Mouse (Mus musculus): Measurements from ENCODE around the gene Gm4141. TPM values are rescaled to one million over a fixed set of nuclear protein-coding genes. Genes with fewer than 3 reads are reported as not detected.

Gene Gm4141
- not detected for polyA plus RNA-seq (2015; fragmentation: Illumina TruSeq; extraction: RNeasy Lipid Tissue Mini Kit (QIAGEN cat#74804); ENCODE audit: insufficient read depth, low replicate concordance)

DNA sequence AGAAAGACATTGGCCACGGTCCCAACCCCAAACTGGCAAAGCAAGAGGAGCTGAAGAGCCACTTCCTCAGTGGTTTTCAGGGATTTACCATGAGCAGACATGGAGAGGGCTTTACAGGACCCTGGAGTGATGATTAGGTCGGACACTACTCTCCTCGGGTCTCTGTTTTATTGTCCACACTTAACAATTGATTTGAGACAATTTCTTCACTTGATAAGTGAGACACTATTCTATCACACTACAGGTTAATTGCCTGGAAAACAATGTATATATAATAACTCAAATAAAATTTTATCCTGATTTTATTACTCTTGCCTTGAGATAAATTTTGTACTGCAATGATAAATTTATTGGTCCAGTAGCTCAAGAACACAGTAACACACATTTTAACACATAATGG is at the start of gene Gm4141:
TSS of gene Gm4141 (minus strand) at position 101 of the 400 bp plus-strand sequence.

DNA sequence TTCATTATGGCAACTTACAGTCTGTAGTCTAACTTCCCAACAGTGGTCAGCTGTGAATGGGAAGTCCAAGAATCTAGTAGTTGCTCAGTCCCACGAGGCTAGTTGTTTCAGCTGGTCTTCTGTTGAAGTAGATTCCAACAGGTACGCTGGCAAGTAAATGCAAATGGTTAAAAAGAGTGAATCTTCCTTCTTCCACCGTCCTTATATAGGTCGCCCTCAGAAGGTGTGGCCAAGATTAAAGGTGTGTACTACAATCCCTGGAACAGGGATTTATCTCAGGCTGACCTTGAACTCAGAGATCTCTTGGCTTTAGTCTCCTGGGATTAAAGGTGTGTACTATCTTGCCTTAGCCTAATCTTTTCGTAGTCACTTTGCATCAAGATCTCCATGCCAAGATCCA is 22.9 kb upstream of the Gm4141 start, which contains the start of gene Gm4513:
TSS of gene Gm4513 (minus strand) at position 101 of the 400 bp plus-strand sequence.

DNA sequence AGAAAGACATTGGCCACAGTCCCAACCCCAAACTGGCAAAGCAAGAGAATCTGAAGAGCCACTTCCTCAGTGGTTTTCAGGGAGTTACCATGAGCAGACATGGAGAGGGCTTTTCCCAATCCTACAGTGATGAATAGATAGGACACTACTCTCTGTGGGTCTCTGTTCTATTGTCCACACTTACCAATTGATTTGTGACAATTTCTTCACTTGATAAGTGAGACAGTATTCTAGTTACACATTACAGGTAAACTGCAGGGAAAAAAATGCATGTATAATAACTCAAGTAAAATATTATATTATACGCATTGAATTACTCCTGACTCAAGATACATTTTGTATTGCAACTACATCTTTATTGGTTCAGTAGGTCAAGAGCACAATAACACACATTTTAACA is 30.4 kb downstream of the Gm4141 start, which contains the start of gene Gm5726:
TSS of gene Gm5726 (minus strand) at position 101 of the 400 bp plus-strand sequence.

DNA sequence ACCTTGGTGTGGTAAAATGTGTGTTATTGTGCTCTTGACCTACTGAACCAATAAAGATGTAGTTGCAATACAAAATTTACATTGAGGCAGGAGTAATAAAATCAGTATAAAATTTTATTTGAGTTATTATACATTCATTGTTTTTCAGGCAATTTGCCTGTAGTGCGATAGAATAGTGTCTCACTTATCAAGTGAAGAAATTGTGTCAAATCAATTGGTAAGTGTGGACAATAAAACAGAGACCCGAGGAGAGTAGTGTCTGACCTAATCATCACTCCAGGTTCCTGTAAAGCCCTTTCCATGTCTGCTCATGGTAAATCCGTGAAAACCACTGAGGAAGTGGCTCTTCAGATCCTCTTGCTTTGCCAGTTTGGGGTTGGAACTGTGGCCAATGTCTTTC is 42.5 kb downstream of the Gm4141 start, which contains the start of gene Vmn1r104:
TSS of gene Vmn1r104 (plus strand) at position 301 of the 400 bp plus-strand sequence.

Other genes with a start within 250 kb of the Gm4141 start
- not detected for gene Gm4133, start 242.2 kb downstream of the Gm4141 start, polyA plus RNA-seq (2015; fragmentation: Illumina TruSeq; extraction: RNeasy Lipid Tissue Mini Kit (QIAGEN cat#74804); ENCODE audit: insufficient read depth, low replicate concordance)
- not detected for gene Gm5728, start 200.8 kb downstream of the Gm4141 start, polyA plus RNA-seq (2015; fragmentation: Illumina TruSeq; extraction: RNeasy Lipid Tissue Mini Kit (QIAGEN cat#74804); ENCODE audit: insufficient read depth, low replicate concordance)
- gene Vmn1r100, start 158.3 kb downstream of the Gm4141 start, polyA plus RNA-seq (2015; fragmentation: Illumina TruSeq; extraction: RNeasy Lipid Tissue Mini Kit (QIAGEN cat#74804); ENCODE audit: insufficient read depth, low replicate concordance) = not detected
- gene Vmn1r101, start 133.6 kb downstream of the Gm4141 start, polyA plus RNA-seq (2015; fragmentation: Illumina TruSeq; extraction: RNeasy Lipid Tissue Mini Kit (QIAGEN cat#74804); ENCODE audit: insufficient read depth, low replicate concordance) = not detected
- gene Gm10670, start 101.3 kb downstream of the Gm4141 start, polyA plus RNA-seq (2015; fragmentation: Illumina TruSeq; extraction: RNeasy Lipid Tissue Mini Kit (QIAGEN cat#74804); ENCODE audit: insufficient read depth, low replicate concordance) = not detected
- gene Vmn1r103, start 65.7 kb downstream of the Gm4141 start, polyA plus RNA-seq (2015; fragmentation: Illumina TruSeq; extraction: RNeasy Lipid Tissue Mini Kit (QIAGEN cat#74804); ENCODE audit: insufficient read depth, low replicate concordance) = not detected
- not detected for gene Vmn1r104, start 42.4 kb downstream of the Gm4141 start, polyA plus RNA-seq (2015; fragmentation: Illumina TruSeq; extraction: RNeasy Lipid Tissue Mini Kit (QIAGEN cat#74804); ENCODE audit: insufficient read depth, low replicate concordance)
- not detected for gene Gm5726, start 30.5 kb downstream of the Gm4141 start, polyA plus RNA-seq (2015; fragmentation: Illumina TruSeq; extraction: RNeasy Lipid Tissue Mini Kit (QIAGEN cat#74804); ENCODE audit: insufficient read depth, low replicate concordance)
- not detected for gene Gm4513, start 22.8 kb upstream of the Gm4141 start, polyA plus RNA-seq (2015; fragmentation: Illumina TruSeq; extraction: RNeasy Lipid Tissue Mini Kit (QIAGEN cat#74804); ENCODE audit: insufficient read depth, low replicate concordance)
- not detected for gene Vmn1r107, start 92.7 kb upstream of the Gm4141 start, polyA plus RNA-seq (2015; fragmentation: Illumina TruSeq; extraction: RNeasy Lipid Tissue Mini Kit (QIAGEN cat#74804); ENCODE audit: insufficient read depth, low replicate concordance)
- not detected for gene Vmn1r111, start 127.0 kb upstream of the Gm4141 start, polyA plus RNA-seq (2015; fragmentation: Illumina TruSeq; extraction: RNeasy Lipid Tissue Mini Kit (QIAGEN cat#74804); ENCODE audit: insufficient read depth, low replicate concordance)
- gene Gm10668, start 154.4 kb upstream of the Gm4141 start, polyA plus RNA-seq (2015; fragmentation: Illumina TruSeq; extraction: RNeasy Lipid Tissue Mini Kit (QIAGEN cat#74804); ENCODE audit: insufficient read depth, low replicate concordance) = not detected
- not detected for gene Vmn1r112, start 194.9 kb upstream of the Gm4141 start, polyA plus RNA-seq (2015; fragmentation: Illumina TruSeq; extraction: RNeasy Lipid Tissue Mini Kit (QIAGEN cat#74804); ENCODE audit: insufficient read depth, low replicate concordance)
- not detected for gene Vmn1r113, start 211.0 kb upstream of the Gm4141 start, polyA plus RNA-seq (2015; fragmentation: Illumina TruSeq; extraction: RNeasy Lipid Tissue Mini Kit (QIAGEN cat#74804); ENCODE audit: insufficient read depth, low replicate concordance)
- not detected for gene Vmn1r114, start 235.9 kb upstream of the Gm4141 start, polyA plus RNA-seq (2015; fragmentation: Illumina TruSeq; extraction: RNeasy Lipid Tissue Mini Kit (QIAGEN cat#74804); ENCODE audit: insufficient read depth, low replicate concordance)